Mouse (Mus musculus): ENCODE measurements around the gene Klrb1f. TPM values are rescaled to one million over a fixed set of nuclear protein-coding genes. Genes with fewer than 3 reads are reported as not detected.
"Not testable (repeated sequence)": the region's sequence is repeated elsewhere in the genome, so short reads cannot be mapped to it uniquely, and the experiment has no call there.

Gene Klrb1f
- total RNA-seq, 2 experiments from 2014 or later, result not detected

DNA sequence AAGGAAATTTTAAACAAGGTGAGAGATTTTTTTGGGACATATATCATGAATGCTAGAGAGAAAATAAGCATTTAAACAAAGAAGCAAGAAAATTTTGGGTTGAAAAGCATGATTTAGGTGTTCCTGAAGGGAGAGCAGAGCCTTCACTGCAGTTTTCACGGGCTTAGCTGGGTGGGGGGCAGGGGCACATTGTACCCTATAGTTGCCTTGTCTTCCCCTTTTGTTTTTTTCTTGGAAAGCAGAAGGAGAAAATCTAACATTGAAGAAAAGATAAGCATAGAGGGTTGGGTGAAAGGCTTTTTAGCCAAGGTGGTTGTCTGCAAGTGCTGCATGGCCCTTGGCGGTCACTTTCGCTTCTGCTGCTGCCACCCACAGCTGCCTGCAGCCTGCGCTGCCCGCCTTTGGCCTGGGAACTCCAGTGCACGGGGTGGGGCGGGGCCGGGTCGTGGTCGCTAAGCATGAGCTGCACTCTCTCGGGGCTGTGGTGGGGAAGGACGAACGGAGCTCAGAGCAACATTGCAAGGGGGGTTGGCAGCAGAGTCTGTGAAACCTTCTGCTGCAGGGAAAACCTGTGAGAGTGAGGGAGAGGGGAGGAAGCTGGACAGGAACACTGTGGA is 3.3 kb downstream of the Klrb1f start:
- no peak for DNase-seq (ENCODE audit: low spot score in 2 of 2)

DNA sequence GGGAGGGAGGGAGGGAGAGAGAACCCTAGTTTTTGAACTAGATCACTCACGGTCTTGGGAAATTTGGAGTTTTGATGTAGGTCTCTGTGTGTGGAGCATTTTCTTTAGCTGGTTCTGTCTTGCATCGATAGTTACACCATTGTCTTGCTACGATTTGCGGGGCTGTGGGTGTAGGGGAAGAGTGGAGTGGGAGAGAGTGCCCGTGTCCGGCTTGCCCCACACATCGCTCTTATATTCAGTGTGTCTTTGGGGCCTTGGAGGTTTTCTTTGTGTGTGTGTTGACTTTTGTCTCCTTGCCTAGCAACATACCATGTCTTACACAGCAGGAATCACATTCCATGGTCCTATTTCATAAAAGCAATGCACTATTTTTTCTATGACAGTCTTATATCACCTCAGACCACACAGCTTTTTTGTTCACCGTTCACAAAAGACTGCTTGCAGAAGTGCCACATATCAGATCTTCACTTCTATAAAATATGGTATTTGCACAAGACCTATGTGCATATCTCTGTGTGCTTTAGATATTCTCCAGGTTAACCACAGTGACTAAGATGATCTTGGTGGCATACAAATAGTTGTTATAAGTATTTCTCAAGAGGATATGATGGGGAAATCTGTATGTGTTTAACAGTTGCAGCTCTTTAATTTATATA is 4.0 kb downstream of the Klrb1f start:
- DNase-seq (ENCODE audit: low spot score in 2 of 2), result no peak

DNA sequence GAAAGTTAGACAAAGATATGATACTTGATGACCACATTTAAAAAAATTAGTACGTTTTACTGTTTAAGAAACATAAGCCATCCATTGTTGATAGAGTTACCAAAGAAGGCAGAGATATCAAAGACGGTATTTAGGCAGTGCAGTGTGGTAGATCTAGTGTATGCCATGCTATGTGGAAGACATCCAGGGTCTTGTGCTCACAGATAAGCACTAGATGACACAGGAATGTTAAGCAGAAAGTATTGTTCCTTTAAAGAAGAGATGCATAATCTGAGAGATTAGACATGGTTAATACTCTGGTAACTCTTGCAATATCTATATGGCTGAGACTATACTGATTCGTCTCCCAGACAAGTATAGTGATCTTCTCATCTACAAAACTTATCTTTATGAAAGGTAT is 5.4 kb downstream of the Klrb1f start:
- no peak for DNase-seq (ENCODE audit: low spot score in 2 of 2)

GRCm38 (mm10) chr6:129051731-129052130 is 6.0 kb downstream of the Klrb1f start:
- no peak for DNase-seq (ENCODE audit: low spot score in 2 of 2)

DNA sequence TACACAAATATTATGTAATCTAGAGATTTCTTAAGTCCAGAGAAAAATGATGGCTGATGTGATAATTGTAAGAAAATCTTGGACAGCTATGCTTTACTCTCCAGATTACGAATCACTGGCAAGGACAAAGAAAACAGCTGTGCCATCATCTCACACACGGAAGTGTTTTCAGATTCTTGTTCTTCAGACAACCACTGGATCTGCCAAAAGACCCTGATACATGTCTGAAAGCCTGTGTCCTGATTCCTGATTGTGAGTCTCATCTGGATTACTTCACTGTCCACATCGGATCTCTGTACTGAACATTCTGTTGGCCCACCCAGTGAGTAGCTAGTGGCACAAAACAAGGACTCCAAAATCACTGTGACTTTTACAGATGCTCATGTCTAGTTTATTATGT is 10.5 kb downstream of the Klrb1f start:
- no peak for DNase-seq (ENCODE audit: low spot score in 2 of 2)

DNA sequence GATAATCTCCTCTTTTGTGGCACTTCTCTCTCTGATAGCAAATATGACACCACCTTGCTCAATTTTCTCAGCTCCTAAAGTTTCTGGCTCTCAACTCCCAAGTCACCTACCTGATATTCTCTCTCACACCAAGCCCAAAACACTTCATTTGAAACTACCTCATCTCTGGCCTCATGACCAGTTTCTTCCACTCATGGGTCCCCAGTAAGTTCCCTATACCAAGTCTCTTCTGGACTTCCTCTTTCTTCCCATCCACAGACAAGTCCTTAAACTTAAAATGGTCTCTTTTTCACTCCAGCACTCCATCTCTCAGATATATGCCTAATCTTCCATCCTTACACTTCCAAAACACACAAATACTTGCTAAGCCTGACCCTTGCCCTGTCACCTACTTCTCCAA is 12.3 kb downstream of the Klrb1f start:
- no peak for DNase-seq (ENCODE audit: low spot score in 2 of 2)

- no peak for DNase-seq (ENCODE audit: low spot score in 2 of 2)
Measured at GRCm38 (mm10) chr6:129065407-129065806, 19.7 kb downstream of the Klrb1f start.

- no peak for DNase-seq (ENCODE audit: low spot score in 2 of 2)
Measured at GRCm38 (mm10) chr6:129065857-129066256, 20.2 kb downstream of the Klrb1f start.

DNA sequence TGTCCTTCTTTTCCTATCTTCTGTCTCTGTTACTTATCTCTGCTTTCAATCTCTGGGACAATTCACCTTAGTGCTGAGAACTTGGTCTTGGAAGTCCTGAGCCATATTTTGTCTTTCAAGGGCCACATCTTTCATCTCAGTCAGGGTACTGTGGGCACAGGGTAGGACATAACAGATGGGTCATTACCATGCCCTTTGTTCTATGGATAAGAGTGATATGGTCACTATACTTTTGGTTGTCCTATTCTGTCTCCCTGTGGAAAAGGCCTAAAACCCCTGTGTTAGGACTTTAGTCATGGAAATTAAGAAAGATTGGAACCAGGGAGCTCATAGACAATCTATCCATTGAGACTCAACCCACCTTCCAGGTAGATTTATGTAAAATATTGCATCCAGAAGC is 20.8 kb downstream of the Klrb1f start:
- DNase-seq (ENCODE audit: low spot score in 2 of 2), result no peak

- peak; percentile 18 to 36 for DNase-seq (ENCODE audit: low spot score in 2 of 2)
Measured at GRCm38 (mm10) chr6:129066986-129067385, 21.3 kb downstream of the Klrb1f start.

GRCm38 (mm10) chr6:129085098-129085497 is 39.4 kb downstream of the Klrb1f start:
- DNase-seq (ENCODE audit: low spot score in 2 of 2), result no peak

- not testable (repeated sequence) for DNase-seq (ENCODE audit: low spot score in 2 of 2)
Measured at GRCm38 (mm10) chr6:129086031-129086430, 40.3 kb downstream of the Klrb1f start.

GRCm38 (mm10) chr6:129088161-129088560 is 42.5 kb downstream of the Klrb1f start:
- peak; percentile 6 to 15 for DNase-seq (ENCODE audit: low spot score in 2 of 2)

DNA sequence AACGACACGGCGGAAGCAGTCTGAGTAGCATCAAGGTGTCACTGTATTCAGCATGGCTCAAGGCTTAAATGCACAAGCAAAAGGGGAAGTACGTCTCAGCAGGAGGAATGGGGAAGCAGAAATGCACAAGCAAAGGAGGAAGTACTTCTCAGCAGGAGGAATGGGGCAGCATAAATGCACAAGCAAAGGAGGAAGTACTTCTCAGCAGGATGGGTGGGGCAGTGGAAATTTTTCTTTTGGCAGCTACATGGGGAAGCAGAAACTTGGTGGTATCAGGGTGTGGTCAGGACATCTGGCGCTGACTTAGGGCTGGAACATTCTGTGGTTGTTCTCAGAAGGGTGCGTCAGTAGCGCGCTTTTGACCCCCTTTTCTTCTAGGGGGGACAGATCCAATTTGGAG is 42.9 kb downstream of the Klrb1f start:
- not testable (repeated sequence) for DNase-seq (ENCODE audit: low spot score in 2 of 2)

- DNase-seq (ENCODE audit: low spot score in 2 of 2), result peak; percentile 6 to 8
Measured at GRCm38 (mm10) chr6:129095166-129095565, 49.5 kb downstream of the Klrb1f start.

DNA sequence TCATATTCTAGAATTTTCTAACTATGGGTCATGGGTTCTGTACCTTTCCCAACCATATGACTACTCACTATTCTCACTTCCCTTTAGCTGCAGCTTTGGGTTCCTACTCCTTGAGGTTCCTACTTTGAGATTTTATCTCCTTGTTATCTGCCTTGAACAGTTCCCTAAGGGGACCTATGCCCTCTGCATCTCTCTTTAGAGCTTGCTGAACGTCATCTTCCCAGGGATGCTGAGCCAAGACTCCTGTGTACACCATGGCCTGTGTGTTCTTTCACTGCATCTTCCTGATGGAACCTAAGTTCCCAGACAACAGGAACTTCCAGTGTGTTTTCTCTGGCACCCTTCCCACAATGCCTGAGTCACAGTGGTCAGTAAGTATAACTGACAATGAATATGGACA is 52.2 kb downstream of the Klrb1f start:
- DNase-seq (ENCODE audit: low spot score in 2 of 2), result no peak

DNA sequence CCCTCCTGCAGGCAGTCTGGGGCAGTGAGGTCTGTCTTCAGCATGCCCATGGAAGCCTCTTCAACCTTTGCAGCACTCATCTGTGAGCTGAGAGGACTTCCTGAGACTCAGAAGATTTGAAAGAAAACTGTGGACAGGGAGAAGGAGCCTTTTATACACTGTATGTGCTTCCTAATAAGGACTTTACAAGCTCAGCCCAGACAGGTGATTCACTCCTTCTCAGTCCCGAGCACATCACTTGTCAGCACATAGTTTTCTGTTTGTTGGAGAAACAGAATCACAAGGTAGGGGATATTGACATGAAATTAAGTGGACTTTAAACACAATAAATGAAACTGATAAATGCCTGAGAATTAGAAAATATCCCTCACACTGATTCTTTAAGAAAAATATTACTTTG is 55.1 kb downstream of the Klrb1f start, which contains the start of gene Clec2e:
Gene Clec2e, minus strand, starts transcription at position 120 of the 400 bp plus-strand sequence.
- DNase-seq (ENCODE audit: low spot score in 2 of 2), result not testable (repeated sequence)

GRCm38 (mm10) chr6:129101604-129102003 is 55.9 kb downstream of the Klrb1f start:
- no peak for DNase-seq (ENCODE audit: low spot score in 2 of 2)

DNA sequence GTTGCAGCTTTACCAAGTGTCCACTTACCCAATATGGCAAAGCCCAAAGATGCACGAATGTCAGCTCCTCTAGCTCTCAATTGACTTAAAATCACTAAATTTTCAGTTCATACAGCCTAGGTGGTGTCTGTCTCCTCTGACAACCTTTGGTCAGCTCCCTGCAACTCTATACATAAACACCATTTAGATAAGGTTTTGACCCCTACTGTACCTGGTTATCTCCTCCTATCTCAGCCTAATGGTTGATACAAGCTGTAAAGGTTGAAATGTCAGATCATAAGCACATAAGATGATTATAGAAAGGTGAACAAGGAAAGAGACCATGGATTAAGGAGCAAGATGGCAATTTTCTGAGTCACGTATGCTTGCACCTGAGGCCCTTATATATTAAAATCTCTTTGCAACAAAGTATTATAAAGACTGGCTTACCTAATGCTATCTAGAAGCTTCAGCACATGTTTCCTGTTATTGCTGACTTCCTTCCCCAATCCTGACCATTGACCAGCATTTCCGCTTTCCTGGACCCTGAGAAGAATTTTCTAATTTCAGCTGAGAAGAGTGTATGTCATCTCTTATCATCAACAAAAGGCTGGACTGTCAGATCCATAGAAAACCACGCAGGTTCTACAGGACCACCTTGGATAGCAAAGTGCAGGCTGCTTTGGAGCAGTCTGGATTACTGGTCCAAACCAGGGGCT is 57.3 kb downstream of the Klrb1f start:
- DNase-seq (ENCODE audit: low spot score in 2 of 2), result no peak

Data from left cerebral cortex, adult 18-20 months (tissue).